Mouse (Mus musculus): ENCODE measurements around the gene Nacc2.

Nacc2 gene

GRCm38 (mm10) chr2:26011420-26011819 lies 111.6 kb downstream of the Nacc2 start:
- no peak for DNase-seq (ENCODE audit: low read depth in 2 of 2, low spot score in 2 of 2)
